Mouse (Mus musculus) bone marrow, adult 2 months (tissue): ENCODE measurements at regions not wholly inside any gene's neighbourhood (a gene's known extent, or its start where the extent isn't known, plus 50 kb on each side); places are given as distances from the start of the nearest gene placed in this dataset.

Source experiments
- CTCF ChIP-seq: fragments of 200-500 bp; IDR thresholded peaks from 2 replicates; pipeline ENCODE4 v1.5.1; 2011; ENCODE audit warnings: low read length, control low read depth; ENCODE audit not compliant: control insufficient read depth, insufficient read depth
- POLR2A ChIP-seq: fragments of 200-500 bp; IDR thresholded peaks from 2 replicates; pipeline ENCODE4 v1.6.1; 2011; ENCODE audit warnings: low read depth, mild to moderate bottlenecking, control low read depth, low read length, borderline replicate concordance; ENCODE audit not compliant: control insufficient read depth

DNA sequence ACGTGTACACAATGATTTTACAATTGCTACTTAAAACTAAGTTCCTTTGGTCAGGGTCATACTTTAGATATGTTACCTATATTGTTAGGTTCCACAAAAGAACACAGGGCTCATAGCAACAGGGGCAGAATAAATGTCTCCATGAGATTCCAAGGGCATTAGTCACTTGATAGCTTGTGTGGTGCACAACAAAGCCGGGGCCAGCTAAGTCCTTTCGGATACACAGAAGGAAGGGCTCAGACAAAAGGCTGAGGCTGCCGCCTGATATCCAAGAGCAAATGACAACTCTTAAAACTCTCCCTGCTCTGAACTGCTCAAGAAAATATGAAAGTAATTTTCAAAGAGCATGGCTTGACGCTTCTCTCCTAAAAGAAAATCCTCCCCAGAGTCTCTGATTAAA is 173.3 kb downstream of the Efnb2 start:
- no peak for TF ChIP-seq CTCF
- no peak for TF ChIP-seq POLR2A
